Mouse (Mus musculus): ENCODE data around the gene Dpysl4. TPM values are rescaled to one million over a fixed set of nuclear protein-coding genes. Genes with fewer than 3 reads are reported as not detected.

Dpysl4 gene
- total RNA-seq, 2 experiments from 2014 or later = not detected

- ATAC-seq (replicated peaks; ENCODE audit: low FRiP score, poor library complexity, severe bottlenecking) = no peak
These were observed 54.2 kb downstream of the Dpysl4 start for GRCm38 (mm10) chr7:139139921-139140461.

- ATAC-seq (replicated peaks; ENCODE audit: low FRiP score, poor library complexity, severe bottlenecking) = no peak
These were observed 58.0 kb downstream of the Dpysl4 start for GRCm38 (mm10) chr7:139143785-139144184.

- ATAC-seq (replicated peaks; ENCODE audit: low FRiP score, poor library complexity, severe bottlenecking) = no peak
These were observed 60.1 kb downstream of the Dpysl4 start for GRCm38 (mm10) chr7:139145891-139146290.

GRCm38 (mm10) chr7:139147360-139147759, 61.6 kb downstream of the Dpysl4 start:
- no peak for ATAC-seq (replicated peaks; ENCODE audit: low FRiP score, poor library complexity, severe bottlenecking)

GRCm38 (mm10) chr7:139149373-139149772, 63.6 kb downstream of the Dpysl4 start:
- no peak for ATAC-seq (replicated peaks; ENCODE audit: low FRiP score, poor library complexity, severe bottlenecking)

GRCm38 (mm10) chr7:139151116-139151515, 65.3 kb downstream of the Dpysl4 start:
- no peak for ATAC-seq (replicated peaks; ENCODE audit: low FRiP score, poor library complexity, severe bottlenecking)

Other genes starting within 250 kb of the Dpysl4 start
- 3.8 and 25.5 TPM in 2 replicates for gene Ppp2r2d, start 239.9 kb upstream of the Dpysl4 start, total RNA-seq (2015; ENCODE audit: low replicate concordance)
- gene Ppp2r2d, start 239.9 kb upstream of the Dpysl4 start, total RNA-seq (2017; ENCODE audit: low replicate concordance) = 12.4 and 18.8 TPM in 2 replicates
- gene Mapk1ip1, start 239.7 kb upstream of the Dpysl4 start, total RNA-seq (2015; ENCODE audit: low replicate concordance) = 2.7 and 4.2 TPM in 2 replicates
- gene Mapk1ip1, start 239.7 kb upstream of the Dpysl4 start, total RNA-seq (2017; ENCODE audit: low replicate concordance) = 2.6 and 5.2 TPM in 2 replicates
- 3.1 and 7.1 TPM in 2 replicates for gene Bnip3, start 176.5 kb upstream of the Dpysl4 start, total RNA-seq (2015; ENCODE audit: low replicate concordance)
- 5.7 and 12.5 TPM in 2 replicates for gene Bnip3, start 176.5 kb upstream of the Dpysl4 start, total RNA-seq (2017; ENCODE audit: low replicate concordance)
- gene Jakmip3, start 145.3 kb upstream of the Dpysl4 start, total RNA-seq (2015; ENCODE audit: low replicate concordance) = not detected in 2 replicates
- gene Jakmip3, start 145.3 kb upstream of the Dpysl4 start, total RNA-seq (2017; ENCODE audit: low replicate concordance) = not detected in 2 replicates
- gene Lrrc27, start 127.0 kb downstream of the Dpysl4 start, total RNA-seq (2015; ENCODE audit: low replicate concordance) = 2.9 TPM in 1 of 2 replicates, not detected in the other
- 0.94 TPM in 1 of 2 replicates, not detected in the other for gene Lrrc27, start 127.0 kb downstream of the Dpysl4 start, total RNA-seq (2017; ENCODE audit: low replicate concordance)
- not detected in 2 replicates for gene Stk32c, start 127.3 kb downstream of the Dpysl4 start, total RNA-seq (2015; ENCODE audit: low replicate concordance)
- gene Stk32c, start 127.3 kb downstream of the Dpysl4 start, total RNA-seq (2017; ENCODE audit: low replicate concordance) = not detected in 2 replicates
- 0.42 and 2.7 TPM in 2 replicates for gene Pwwp2b, start 162.5 kb downstream of the Dpysl4 start, total RNA-seq (2015; ENCODE audit: low replicate concordance)
- gene Pwwp2b, start 162.5 kb downstream of the Dpysl4 start, total RNA-seq (2017; ENCODE audit: low replicate concordance) = 0.42 TPM in 1 of 2 replicates, not detected in the other

Measured in erythroblast, adult 5-6 weeks (primary cell).